Mouse (Mus musculus) liver, adult 2 months (tissue): ENCODE measurements at regions not wholly inside any gene's neighbourhood (a gene's known extent, or its start where the extent isn't known, plus 50 kb on each side); places are given as distances from the start of the nearest gene placed in this dataset.

Source experiments
- CTCF ChIP-seq: fragments of 200-500 bp; IDR thresholded peaks from 2 replicates; pipeline ENCODE4 v1.5.1; 2011; ENCODE audit warnings: low read depth, low read length, control low read depth
- POLR2A ChIP-seq: fragments of 200-500 bp; IDR thresholded peaks from 2 replicates; pipeline ENCODE4 v1.6.1; 2011; ENCODE audit warnings: low read length, control low read depth; ENCODE audit not compliant: insufficient read depth; ENCODE audit errors: extremely low read depth

- TF ChIP-seq CTCF (no peak), POLR2A (no peak)
Measured at GRCm38 (mm10) chr9:31610631-31611030, 146.4 kb upstream of the Tmem45b start.
